Mouse (Mus musculus) bone marrow macrophage, adult 2 months (primary cell): ENCODE data around the gene Zdhhc14.

Source experiments
- CTCF ChIP-seq: IDR thresholded peaks from 2 replicates; pipeline ENCODE4 v1.5.1; 2012; ENCODE audit warnings: low read depth, mild to moderate bottlenecking, low read length, moderate library complexity
- POLR2A ChIP-seq: IDR thresholded peaks from 2 replicates; pipeline ENCODE4 v1.6.1; 2012; ENCODE audit warnings: mild to moderate bottlenecking, low read depth, low read length, borderline replicate concordance

DNA sequence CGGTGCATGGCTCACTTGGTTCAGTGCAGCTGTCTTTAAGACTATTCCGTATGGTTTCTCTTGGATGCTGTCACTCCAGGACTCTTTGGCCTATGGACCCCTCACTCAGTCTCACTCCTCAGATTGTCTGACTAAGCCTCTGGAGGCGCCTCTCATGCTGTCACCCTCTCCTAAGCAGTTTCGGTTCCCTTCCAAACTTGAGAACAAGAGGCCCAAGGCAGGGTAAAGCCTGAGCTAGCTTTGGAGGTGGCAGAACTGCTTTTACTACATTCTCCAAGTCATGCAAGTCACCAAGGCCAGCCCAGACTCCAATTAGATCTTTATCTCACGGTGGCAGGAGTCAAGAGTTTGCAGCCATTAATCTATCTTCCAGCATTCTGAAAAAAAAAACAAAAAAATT is 82.3 kb downstream of the Zdhhc14 start:
- TF ChIP-seq CTCF (no peak), POLR2A (no peak)
